Comparison of ENCODE assay signal across 16 mouse cellular contexts in genomic region chr5:116436117-116436516, GRCm38 (mm10). TPM values are rescaled to one million over a fixed set of nuclear protein-coding genes. Genes with fewer than 3 reads are reported as not detected.
"Had no signal": no experiment of that assay in that cellular context is flagged by ENCODE, and none has a peak within 500 bp of the region (broad histone marks: within the 10 kb centered on the region; RNA-seq: fewer than 3 reads in every experiment).

No protein-coding gene starts in this region.

- H3K27me3 ChIP-seq: limb, embryonic 13.5 days; liver, embryonic 15.5 days; midbrain, embryonic 12.5 days had no signal

- H3K4me1 ChIP-seq: liver, embryonic 15.5 days had no signal

- H3K9me3 ChIP-seq: limb, embryonic 13.5 days; liver, embryonic 15.5 days; midbrain, embryonic 12.5 days had no signal

- H3K4me2 ChIP-seq: limb, embryonic 13.5 days; liver, embryonic 15.5 days; lung, embryonic 14.5 days; midbrain, embryonic 12.5 days had no signal

- H3K27ac ChIP-seq: layer of hippocampus, adult 2 months; limb, embryonic 13.5 days; liver, embryonic 15.5 days; midbrain, embryonic 12.5 days had no signal

- H3K4me3 ChIP-seq: layer of hippocampus, adult 2 months; limb, embryonic 13.5 days; liver, embryonic 15.5 days; midbrain, embryonic 12.5 days had no signal

- H3K9ac ChIP-seq: limb, embryonic 13.5 days; liver, embryonic 15.5 days; lung, embryonic 14.5 days; midbrain, embryonic 12.5 days had no signal

- H3K36me3 ChIP-seq: limb, embryonic 13.5 days; liver, embryonic 15.5 days; midbrain, embryonic 12.5 days had no signal

- DNase-seq: kidney, adult 18-20 months; kidney, postnatal 10 days; kidney, postnatal 4 days; left cerebral cortex, postnatal 4 days; lung, embryonic 14.5 days; lung, postnatal 10 days; lung, postnatal 4 days; right cerebral cortex, adult 18-20 months; right cerebral cortex, postnatal 25 days; thymus, adult 18-20 months; thymus, postnatal 14 days had no signal

RNA-seq across cellular contexts. Expression of gene Hspb8, which starts 13.5 kb away (rescaled TPM):
- total RNA-seq: megakaryocyte-erythroid progenitor cell, adult 5-6 weeks had no signal
